Mouse (Mus musculus) gastrocnemius, postnatal 14 days (tissue): ENCODE measurements at regions not wholly inside any gene's neighbourhood (a gene's known extent, or its start where the extent isn't known, plus 50 kb on each side); places are given as distances from the start of the nearest gene placed in this dataset.
A peak's percentile ranks its signal among the peaks of the same experiment; 100 is the strongest.

ENCODE experiments used
- DNase-seq: peaks from one replicate; pipeline ENCODE4 v3.0.0; 2021; ENCODE audit warnings: mixed read lengths
- intact Hi-C: fragments of 180-260 bp; cut with DNase I; formaldehyde crosslinking; loops from one replicate; pipeline ENCODE4 v1.15.1; 2025; ENCODE audit warnings: low total_unique reads

DNA sequence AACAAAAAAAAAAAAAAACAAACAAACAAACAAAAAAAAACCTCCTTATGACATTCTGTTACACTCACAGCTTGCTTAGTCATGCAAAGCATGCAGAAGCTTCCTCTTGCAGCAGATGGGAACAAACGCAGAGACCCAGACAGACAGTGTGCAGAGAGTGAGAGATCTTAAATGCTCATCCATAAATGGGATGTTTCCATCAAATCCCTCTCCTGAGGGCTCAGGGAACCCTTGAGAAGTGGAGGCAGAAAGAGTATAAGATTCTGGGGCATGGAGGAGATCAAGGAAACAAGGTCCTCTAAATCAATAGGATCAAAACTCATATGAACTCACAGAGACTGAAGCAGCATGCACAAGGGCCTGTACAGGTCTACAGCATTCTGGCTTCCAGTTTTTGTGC lies 52.5 kb downstream of the Adm start:
- no peak for DNase-seq
- intact Hi-C loops, result no loop called here

- intact Hi-C loops, result no loop called here
- no peak for DNase-seq
These were observed 55.5 kb downstream of the Adm start for GRCm38 (mm10) chr7:110682911-110683310.

DNA sequence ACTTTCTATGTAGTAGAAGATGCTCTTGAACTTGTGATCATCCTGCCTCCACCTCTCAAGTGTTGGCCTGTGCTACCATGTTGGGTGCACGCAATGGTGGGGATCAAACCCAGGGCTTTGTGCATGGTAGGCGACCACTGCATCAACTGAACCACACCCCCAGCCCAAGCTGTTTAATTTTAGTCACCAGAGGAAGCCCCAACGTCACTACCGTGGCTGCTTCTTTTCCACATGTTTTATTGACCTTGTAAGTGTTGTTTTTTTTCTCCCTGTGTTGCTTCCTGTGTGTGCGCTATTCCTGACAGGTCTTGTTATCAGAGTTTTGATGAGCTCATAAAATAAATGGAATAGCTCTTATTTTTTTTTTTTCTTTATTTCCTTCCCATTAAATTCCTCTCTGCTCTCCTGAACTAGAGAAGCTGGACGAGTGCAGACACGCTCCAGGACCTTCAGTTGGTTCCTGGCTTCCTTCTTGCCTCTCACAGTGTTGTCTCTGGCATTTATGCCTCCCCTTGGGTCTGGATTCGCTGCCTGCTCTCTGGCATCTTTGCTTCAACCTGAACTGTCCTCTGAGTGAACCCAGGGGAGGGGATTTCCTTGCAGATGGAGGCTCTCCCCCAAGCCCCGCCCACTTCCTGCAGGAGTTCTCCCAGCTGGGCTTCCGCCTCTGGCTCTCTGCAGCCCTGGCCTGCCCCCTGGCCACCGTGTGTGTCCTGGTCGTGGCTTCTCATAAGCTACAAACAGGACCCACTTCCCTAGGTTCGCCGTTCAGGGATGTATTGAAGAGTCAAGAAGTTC lies 61.6 kb downstream of the Adm start:
- DNase-seq, result peak; percentile 86
- intact Hi-C loops, result no loop called here

DNA sequence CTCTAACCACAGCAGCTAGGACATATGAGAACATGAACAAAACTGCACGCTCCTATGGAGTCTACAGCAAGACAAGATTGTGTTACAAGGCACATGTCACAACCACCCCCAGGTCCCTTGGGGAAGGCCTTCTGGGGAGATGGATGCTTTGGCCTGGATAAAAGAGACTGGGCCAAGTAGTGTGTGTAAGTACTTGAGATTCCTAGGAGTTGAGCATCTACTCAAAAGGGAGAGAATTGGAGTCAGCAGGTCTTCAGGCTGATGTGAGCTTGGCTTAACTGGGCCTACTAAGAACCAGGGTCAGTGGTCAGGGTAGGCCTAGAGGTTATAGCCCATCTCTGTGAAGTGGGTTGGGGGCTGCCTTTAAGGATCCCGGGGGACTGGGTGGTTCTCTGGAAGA lies 62.8 kb downstream of the Adm start:
- no peak for DNase-seq
- intact Hi-C loops, result no loop called here

DNA sequence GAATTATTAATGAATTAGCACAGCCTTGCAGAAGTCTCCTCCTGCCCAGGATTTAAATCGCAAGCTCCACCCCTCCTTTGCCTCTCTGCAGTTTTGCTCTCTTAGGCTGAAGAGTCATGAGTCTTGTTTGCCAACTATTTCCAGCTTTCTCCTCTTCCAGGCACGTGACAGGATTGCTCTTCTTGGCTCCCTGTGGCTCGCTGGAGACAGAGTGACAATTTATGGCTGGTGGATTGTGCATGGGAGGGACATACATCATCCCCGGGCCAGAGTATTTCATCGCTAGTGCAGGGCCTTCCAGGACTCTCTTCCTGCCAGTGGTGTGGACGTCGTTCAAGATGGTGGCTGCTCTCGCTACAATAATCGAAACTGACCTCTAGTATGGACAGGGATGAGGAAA lies 63.4 kb downstream of the Adm start:
- intact Hi-C loops, result no loop called here
- peak; percentile 29 for DNase-seq

DNA sequence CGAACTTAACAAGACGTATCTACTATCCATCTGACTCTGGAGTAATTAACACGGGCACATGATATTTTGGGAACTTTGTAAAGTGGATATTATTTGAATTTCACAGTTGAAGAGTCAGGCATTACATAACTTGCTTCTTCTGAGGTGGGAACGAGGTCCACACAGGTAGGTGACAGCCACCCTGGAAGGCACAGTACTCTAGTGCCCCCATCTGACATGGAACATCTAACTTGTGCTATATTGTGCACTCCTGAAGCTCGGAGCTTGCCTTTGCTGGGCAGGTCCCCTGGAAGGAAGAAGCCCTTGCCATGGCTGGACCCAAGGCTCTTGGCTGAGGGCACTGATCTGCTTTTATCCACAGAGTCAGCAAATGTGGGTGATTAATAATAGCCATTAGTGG lies 66.8 kb downstream of the Adm start:
- intact Hi-C loops, result no loop called here
- no peak for DNase-seq

DNA sequence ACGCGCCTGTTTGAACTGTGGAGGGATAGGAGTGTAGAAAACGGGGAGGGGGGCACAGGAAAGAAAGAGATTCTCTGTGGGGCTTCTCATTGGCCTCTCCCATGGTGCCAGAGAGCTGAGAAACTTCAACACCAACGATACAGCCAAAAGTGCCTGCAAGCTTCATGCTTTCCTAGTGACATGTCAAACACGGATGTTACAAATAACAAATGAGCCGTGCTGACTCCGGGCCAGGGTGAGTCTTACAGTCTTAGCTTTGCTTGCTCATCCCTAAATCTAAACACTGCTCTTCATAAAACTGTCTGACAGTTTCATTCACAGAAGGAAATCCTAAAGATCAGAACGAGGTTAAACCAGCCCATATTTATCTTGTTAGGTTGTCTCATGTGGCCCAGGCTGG lies 68.3 kb downstream of the Adm start:
- intact Hi-C loops, result no loop called here

GRCm38 (mm10) chr7:110698211-110699153 lies 69.5 kb upstream of the Ampd3 start:
- DNase-seq, result no peak
- intact Hi-C loops, result no loop called here

More for the DNA sequence above, 68.3 kb downstream of the Adm start:
- DNase-seq, result no peak

- no peak for DNase-seq
- intact Hi-C loops, result no loop called here
These were observed 68.4 kb upstream of the Ampd3 start for GRCm38 (mm10) chr7:110699596-110699995.

DNA sequence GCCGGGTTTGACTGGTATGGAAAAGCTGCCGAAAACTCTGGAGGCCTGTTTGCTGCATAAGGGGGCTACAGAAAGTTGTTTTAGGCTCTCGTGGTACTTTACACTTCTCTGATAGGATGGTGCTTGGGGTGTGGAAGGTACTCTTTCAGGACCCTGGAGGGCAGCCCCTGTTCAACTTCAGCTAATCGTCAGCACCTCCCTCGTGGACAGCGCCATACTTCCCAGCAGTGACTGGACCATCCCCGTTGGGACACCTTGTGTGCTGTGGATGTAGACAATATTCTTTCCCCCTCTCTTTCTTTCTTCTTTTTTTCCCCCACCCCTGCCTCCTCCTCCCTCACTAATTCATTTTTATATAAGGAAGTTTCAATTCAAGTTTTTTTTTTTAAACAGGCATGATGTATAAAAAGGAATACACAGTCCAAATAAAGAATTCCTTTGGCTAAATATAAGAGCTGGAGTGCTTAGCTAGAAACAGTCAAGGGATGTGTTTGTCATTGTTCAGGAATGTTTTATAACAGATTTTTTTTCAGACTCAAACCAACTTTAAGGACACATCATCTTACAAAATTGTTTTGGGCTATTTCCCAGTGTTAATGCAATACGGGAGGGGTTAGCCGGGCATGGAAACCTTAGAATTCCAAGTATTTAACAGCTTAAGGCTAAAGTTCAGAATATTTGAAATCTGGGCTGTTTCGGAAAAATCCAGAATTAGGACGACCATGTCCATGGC lies 66.2 kb upstream of the Ampd3 start:
- intact Hi-C loops, result no loop called here
- peak; percentile 65 for DNase-seq

DNA sequence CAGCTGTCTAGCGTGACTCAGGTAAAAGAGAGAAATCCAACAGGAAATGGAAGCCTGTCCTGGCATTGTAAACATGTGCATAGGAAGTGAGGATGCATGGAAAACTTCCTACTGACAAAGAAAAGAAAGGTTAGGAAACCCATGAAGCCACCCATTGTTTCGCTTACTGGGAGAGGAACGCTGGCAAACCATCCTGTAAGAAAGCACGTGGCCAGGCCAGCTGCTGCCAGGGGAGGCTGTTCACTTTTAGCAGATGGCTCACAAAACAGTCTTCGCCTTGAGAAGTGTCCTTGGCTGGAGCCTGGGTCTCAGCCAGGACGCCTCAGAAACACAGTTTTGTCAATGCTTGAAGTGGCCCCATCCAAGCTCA lies 65.6 kb upstream of the Ampd3 start:
- intact Hi-C loops, result no loop called here
- DNase-seq, result peak; percentile 67

DNA sequence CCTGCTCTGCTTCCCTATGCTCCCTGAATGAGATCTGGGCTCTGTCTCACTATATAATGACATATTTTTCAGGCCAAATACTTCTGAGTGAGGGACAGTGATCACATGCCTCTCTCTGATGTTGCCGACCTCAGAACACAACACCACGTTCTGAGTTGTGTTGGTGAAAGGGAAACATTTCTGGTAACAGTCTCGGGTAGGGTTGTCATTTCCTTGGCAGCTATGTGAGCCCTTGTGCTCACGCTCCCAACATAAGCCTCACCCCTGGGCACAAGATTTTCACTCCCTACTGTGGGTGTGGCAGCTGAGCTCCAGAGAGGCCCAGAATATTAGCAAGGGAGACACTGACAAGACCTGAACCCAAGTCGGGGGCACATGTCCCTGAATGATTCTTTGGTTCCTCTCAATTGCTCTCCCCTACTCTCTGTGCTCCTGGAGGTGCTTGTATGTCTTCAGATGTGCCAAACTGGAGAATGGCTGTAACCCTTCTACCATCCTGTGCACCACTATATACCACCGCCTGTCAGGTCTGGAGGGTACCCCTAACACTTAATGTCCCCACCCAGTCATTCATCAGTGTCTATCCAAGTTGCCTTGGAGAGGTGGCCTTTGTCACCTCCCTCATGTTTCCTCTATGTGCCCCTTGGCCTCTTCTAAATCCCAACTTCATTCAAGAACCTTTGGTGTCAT lies 62.5 kb upstream of the Ampd3 start:
- intact Hi-C loops, result no loop called here
- no peak for DNase-seq

- DNase-seq, result no peak
- intact Hi-C loops, result no loop called here
These were observed 61.9 kb upstream of the Ampd3 start for GRCm38 (mm10) chr7:110706001-110706695.

DNA sequence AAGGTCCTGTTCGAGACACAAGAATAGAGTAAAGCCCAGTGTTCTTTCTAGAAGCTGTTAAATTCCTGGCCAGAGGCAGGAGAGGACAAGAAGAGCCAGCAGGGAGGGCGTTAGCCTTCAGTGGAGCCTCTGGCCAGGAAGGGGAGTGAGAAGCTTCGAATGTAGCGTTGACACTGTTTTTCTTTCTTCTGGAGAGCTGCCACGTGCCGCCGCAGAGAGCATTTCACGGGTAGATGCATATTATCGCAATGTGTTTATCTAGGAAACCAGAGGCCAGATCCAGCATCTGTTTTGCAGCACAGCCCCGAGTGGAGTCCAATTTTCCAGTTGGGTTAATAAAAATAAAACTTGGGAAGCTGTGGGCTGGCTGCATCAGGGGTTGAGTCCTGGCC lies 61.3 kb upstream of the Ampd3 start:
- DNase-seq, result peak; percentile 76
- intact Hi-C loops, result no loop called here

- DNase-seq, result peak; percentile 60
- intact Hi-C loops, result no loop called here
These were observed 59.9 kb upstream of the Ampd3 start for GRCm38 (mm10) chr7:110708116-110708515.

GRCm38 (mm10) chr7:110708781-110709180 lies 59.2 kb upstream of the Ampd3 start:
- DNase-seq, result no peak
- intact Hi-C loops, result no loop called here

DNA sequence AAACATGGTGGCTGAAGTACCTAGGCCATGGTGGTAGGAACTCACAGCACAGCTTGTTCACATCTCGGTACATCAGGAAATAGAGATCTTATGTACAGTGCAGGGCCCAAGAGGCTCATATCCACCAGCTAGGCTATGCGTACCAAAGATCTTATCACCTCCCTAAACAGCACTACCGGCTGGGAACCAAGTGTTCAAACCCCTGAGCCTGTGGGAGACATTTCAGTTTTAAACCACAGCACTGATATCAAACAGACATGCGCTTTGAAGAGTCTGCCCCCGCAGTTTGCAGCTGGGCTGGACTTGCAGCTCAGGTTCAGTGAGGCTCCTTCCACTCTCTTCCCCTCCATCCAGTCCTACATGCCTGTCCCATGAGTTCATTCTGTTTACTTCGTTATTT lies 58.4 kb upstream of the Ampd3 start:
- intact Hi-C loops, result no loop called here
- no peak for DNase-seq

GRCm38 (mm10) chr7:110710256-110710962 lies 57.6 kb upstream of the Ampd3 start:
- intact Hi-C loops, result no loop called here
- DNase-seq, result no peak
